Mouse (Mus musculus): ENCODE measurements at regions not wholly inside any gene's neighbourhood (a gene's known extent, or its start where the extent isn't known, plus 50 kb on each side); places are given as distances from the start of the nearest gene placed in this dataset.

- 87% methylated on average over 5 of the region's 5 CpGs for WGBS
Observed at GRCm38 (mm10) chr9:100404426-100404825, 82.2 kb downstream of the Il20rb start.

GRCm38 (mm10) chr9:100400366-100400765, 86.2 kb downstream of the Il20rb start:
- Histone ChIP-seq H3K27me3 (ENCODE audit: control insufficient read depth, insufficient read depth, low read length) (no peaks in the 10 kb centered on the region; the same call in 1 of the 2 replicates), H3K4me3 (replicated peaks; ENCODE audit: insufficient read depth, low read depth, low read length) (no peak overlapping the region), H3K27ac (ENCODE audit: insufficient read depth, low read length) (no peak overlapping the region), H3K4me1 (ENCODE audit: control insufficient read depth, insufficient read depth, low read length) (no peaks in the 10 kb centered on the region)
- 25% methylated on average over 8 of the region's 8 CpGs for WGBS
- DNase-seq, result peak in 1 of 2 experiments; percentile 6
- TF ChIP-seq CTCF (IDR thresholded peaks at IDR 0.05; ENCODE audit: borderline replicate concordance, insufficient read depth, low read depth, low read length) (no peak), POLR2A (IDR thresholded peaks at IDR 0.05; ENCODE audit: borderline replicate concordance, insufficient read depth, low read length) (no peak)

More at GRCm38 (mm10) chr9:100404426-100404825, 82.2 kb downstream of the Il20rb start:
- Histone ChIP-seq H3K27me3 (ENCODE audit: control insufficient read depth, insufficient read depth, low read length) (no peaks in the 10 kb centered on the region), H3K4me1 (ENCODE audit: control insufficient read depth, insufficient read depth, low read length) (no peaks in the 10 kb centered on the region), H3K27ac (ENCODE audit: insufficient read depth, low read length) (no peak overlapping the region), H3K4me3 (replicated peaks; ENCODE audit: insufficient read depth, low read depth, low read length) (no peak overlapping the region)
- DNase-seq, result no peak
- no peak for TF ChIP-seq CTCF (IDR thresholded peaks at IDR 0.05; ENCODE audit: borderline replicate concordance, insufficient read depth, low read depth, low read length)
- TF ChIP-seq POLR2A (IDR thresholded peaks at IDR 0.05; ENCODE audit: borderline replicate concordance, insufficient read depth, low read length), result no peak

DNA sequence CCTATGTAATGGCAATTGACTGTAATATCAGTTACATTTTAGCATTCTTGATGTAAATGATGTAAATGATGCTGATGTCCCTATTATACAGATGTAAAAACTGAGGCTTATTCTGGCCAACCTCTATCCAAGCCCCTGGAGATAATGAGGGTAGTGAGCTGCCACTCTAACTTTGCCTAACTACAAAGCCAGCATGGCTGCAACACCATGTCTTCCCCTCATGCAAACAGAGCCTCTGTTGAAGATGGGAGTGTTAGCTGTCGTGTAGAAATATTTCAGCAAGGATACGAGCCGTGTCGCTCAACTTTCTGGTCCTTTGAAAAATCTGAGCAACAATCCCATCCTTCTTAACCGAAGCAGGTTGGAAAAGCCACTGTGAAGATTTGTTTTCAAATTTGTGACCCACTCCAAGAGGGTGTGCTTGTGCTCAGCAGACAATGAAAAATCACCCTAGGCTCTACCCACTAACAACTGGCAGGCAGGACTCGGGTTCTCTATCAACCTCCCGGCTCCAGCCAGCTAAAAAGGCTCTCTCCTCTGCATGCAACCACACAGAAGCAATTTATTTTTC, 90.2 kb downstream of the Il20rb start:
- Histone ChIP-seq H3K4me1 (ENCODE audit: control insufficient read depth, insufficient read depth, low read length) (no peaks in the 10 kb centered on the region), H3K4me3 (replicated peaks; ENCODE audit: insufficient read depth, low read depth, low read length) (no peak overlapping the region), H3K27me3 (ENCODE audit: control insufficient read depth, insufficient read depth, low read length) (no peaks in the 10 kb centered on the region; the same call in 1 of the 2 replicates), H3K27ac (ENCODE audit: insufficient read depth, low read length) (no peak overlapping the region)
- 92% methylated on average over 7 of the region's 7 CpGs for WGBS
- no peak for DNase-seq
- TF ChIP-seq CTCF (IDR thresholded peaks at IDR 0.05; ENCODE audit: borderline replicate concordance, insufficient read depth, low read depth, low read length), result no peak
- no peak for TF ChIP-seq POLR2A (IDR thresholded peaks at IDR 0.05; ENCODE audit: borderline replicate concordance, insufficient read depth, low read length)

- DNase-seq, result peak; percentile 34 to 53
- TF ChIP-seq POLR2A (IDR thresholded peaks at IDR 0.05; ENCODE audit: borderline replicate concordance, insufficient read depth, low read length) (no peak), CTCF (IDR thresholded peaks at IDR 0.05; ENCODE audit: borderline replicate concordance, insufficient read depth, low read depth, low read length) (peak; percentile 85)
- no peak overlapping the region for H3K27ac ChIP-seq (ENCODE audit: insufficient read depth, low read length)
- no peak overlapping the region for H3K4me3 ChIP-seq (replicated peaks; ENCODE audit: insufficient read depth, low read depth, low read length)
- WGBS, result 3% methylated on average over 5 of the region's 5 CpGs
- no peaks in the 10 kb centered on the region; the same call in 1 of the 2 replicates for H3K27me3 ChIP-seq (ENCODE audit: control insufficient read depth, insufficient read depth, low read length)
- no peaks in the 10 kb centered on the region for H3K4me1 ChIP-seq (ENCODE audit: control insufficient read depth, insufficient read depth, low read length)
Observed at GRCm38 (mm10) chr9:100395711-100396110, 90.9 kb downstream of the Il20rb start.

DNA sequence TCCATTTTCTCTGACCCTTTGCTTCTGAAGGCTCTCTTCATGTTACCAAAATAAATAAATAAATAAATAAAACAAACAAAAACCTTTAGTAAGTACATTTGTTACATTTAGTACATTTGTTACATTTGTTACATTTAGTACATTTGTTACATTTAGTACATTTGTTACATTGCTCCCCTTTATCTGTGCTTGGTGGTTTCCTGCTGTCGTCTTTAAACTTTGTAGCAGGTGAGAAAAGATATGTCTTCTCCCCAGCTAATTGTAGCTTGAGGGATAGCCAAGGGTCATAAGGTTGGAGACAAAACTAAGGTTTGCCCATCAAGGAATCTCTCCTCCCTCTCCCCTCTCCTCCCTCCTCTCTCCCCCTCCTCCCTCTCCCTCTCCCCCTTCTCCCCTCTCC, 92.0 kb downstream of the Il20rb start:
- 92% methylated on average over 1 of the region's 1 CpGs for WGBS
- no peak for TF ChIP-seq POLR2A (IDR thresholded peaks at IDR 0.05; ENCODE audit: borderline replicate concordance, insufficient read depth, low read length)
- no peak for TF ChIP-seq CTCF (IDR thresholded peaks at IDR 0.05; ENCODE audit: borderline replicate concordance, insufficient read depth, low read depth, low read length)
- H3K27ac ChIP-seq (ENCODE audit: insufficient read depth, low read length), result no peak overlapping the region
- no peak overlapping the region for H3K4me3 ChIP-seq (replicated peaks; ENCODE audit: insufficient read depth, low read depth, low read length)
- no peak for DNase-seq
- H3K4me1 ChIP-seq (ENCODE audit: control insufficient read depth, insufficient read depth, low read length), result no peaks in the 10 kb centered on the region
- H3K27me3 ChIP-seq (ENCODE audit: control insufficient read depth, insufficient read depth, low read length), result no peaks in the 10 kb centered on the region; the same call in 1 of the 2 replicates

DNA sequence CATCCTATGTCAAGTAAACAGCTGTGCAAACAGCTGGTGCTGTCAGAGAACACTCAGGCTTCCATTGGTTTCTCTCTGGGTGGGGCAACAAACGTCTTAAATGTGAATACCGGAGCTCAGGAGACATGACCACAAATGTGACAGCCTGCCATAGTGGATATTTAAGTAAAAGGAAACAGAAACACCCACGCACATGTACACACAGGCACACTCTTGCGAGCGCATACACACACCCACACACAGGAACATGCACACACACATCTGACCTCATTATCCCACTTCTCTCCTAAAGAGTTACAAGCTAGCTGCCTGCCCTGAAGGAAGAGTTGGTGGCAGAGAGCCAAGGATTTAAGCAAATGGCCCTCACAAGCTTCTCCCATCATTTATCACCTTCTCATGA, 92.4 kb downstream of the Il20rb start:
- DNase-seq, result no peak
- no peaks in the 10 kb centered on the region; the same call in 1 of the 2 replicates for H3K27me3 ChIP-seq (ENCODE audit: control insufficient read depth, insufficient read depth, low read length)
- TF ChIP-seq CTCF (IDR thresholded peaks at IDR 0.05; ENCODE audit: borderline replicate concordance, insufficient read depth, low read depth, low read length) (no peak), POLR2A (IDR thresholded peaks at IDR 0.05; ENCODE audit: borderline replicate concordance, insufficient read depth, low read length) (no peak)
- H3K27ac ChIP-seq (ENCODE audit: insufficient read depth, low read length), result no peak overlapping the region
- no peak overlapping the region for H3K4me3 ChIP-seq (replicated peaks; ENCODE audit: insufficient read depth, low read depth, low read length)
- 78% methylated on average over 5 of the region's 5 CpGs for WGBS
- H3K4me1 ChIP-seq (ENCODE audit: control insufficient read depth, insufficient read depth, low read length), result no peaks in the 10 kb centered on the region

GRCm38 (mm10) chr9:100392262-100392661, 94.3 kb downstream of the Il20rb start:
- no peak overlapping the region for H3K4me3 ChIP-seq (replicated peaks; ENCODE audit: insufficient read depth, low read depth, low read length)
- H3K27ac ChIP-seq (ENCODE audit: insufficient read depth, low read length), result no peak overlapping the region
- no peak for TF ChIP-seq CTCF (IDR thresholded peaks at IDR 0.05; ENCODE audit: borderline replicate concordance, insufficient read depth, low read depth, low read length)
- no peak for TF ChIP-seq POLR2A (IDR thresholded peaks at IDR 0.05; ENCODE audit: borderline replicate concordance, insufficient read depth, low read length)
- H3K4me1 ChIP-seq (ENCODE audit: control insufficient read depth, insufficient read depth, low read length), result no peaks in the 10 kb centered on the region
- DNase-seq, result no peak
- 26% methylated on average over 1 of the region's 1 CpGs for WGBS
- H3K27me3 ChIP-seq (ENCODE audit: control insufficient read depth, insufficient read depth, low read length), result no peaks in the 10 kb centered on the region; the same call in 1 of the 2 replicates

DNA sequence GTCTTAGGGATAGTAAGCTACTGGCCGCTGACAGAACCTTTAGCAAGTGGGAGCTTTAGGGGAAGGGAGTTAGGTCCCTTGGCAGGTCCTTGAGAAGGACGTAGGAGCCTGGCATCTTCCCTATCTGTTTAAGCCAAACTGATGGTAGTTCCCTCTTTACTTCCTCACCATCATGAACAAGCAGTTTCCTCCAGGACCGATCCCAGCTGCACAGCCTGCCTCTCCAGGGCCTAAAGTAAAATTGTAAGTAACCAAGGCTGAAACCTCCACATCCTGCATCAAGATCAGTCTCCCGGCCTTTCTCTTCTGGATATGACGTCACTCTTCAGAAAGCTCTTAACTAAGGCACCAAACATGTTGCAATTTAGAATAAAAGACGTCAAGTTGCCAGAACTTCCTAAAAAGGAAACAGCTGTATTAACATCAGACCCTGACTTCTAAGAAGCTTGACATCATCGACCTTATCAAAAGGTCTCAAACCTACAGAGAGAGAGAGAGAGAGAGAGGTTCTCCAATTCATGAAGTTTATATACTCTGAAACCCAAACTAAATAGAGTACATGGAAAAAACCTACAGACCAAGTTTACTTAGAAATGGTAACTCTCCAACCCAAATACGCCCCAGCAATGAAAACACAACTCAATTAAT, 94.9 kb downstream of the Il20rb start:
- H3K4me1 ChIP-seq (ENCODE audit: control insufficient read depth, insufficient read depth, low read length), result no peaks in the 10 kb centered on the region
- no peak overlapping the region for H3K27ac ChIP-seq (ENCODE audit: insufficient read depth, low read length)
- H3K27me3 ChIP-seq (ENCODE audit: control insufficient read depth, insufficient read depth, low read length), result no peaks in the 10 kb centered on the region; the same call in 1 of the 2 replicates
- TF ChIP-seq CTCF (IDR thresholded peaks at IDR 0.05; ENCODE audit: borderline replicate concordance, insufficient read depth, low read depth, low read length), result no peak
- no peak for TF ChIP-seq POLR2A (IDR thresholded peaks at IDR 0.05; ENCODE audit: borderline replicate concordance, insufficient read depth, low read length)
- DNase-seq, result no peak
- WGBS, result 76% methylated on average over 8 of the region's 8 CpGs
- H3K4me3 ChIP-seq (replicated peaks; ENCODE audit: insufficient read depth, low read depth, low read length), result no peak overlapping the region

Data from cerebellum, adult 2 months (tissue).